Mouse (Mus musculus): ENCODE data around the gene Cdh9. TPM values are rescaled to one million over a fixed set of nuclear protein-coding genes. Genes with fewer than 3 reads are reported as not detected.

The Cdh9 gene
- polyA plus RNA-seq, 1 experiment from 2014 or later, result not detected

DNA sequence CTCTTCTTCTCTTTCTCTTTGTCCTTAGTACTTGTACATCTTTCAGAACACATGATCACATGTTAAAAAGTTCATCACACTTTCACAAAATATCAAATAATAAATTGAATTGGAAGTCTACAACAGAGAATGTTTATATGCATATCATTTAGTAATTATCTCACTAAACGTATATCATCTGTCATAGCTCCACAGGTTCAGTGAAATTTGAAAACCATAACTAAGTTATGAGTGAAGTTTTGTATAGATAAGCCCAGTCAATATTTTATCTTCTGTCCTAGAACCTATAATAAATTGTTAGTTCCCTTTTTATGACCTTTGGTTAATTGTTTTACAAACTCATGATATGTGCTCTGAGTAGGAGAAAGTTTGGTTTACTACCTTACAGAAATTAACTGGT, 106.2 kb downstream of the Cdh9 start:
- no peak overlapping the region for H3K4me3 ChIP-seq (replicated peaks)
- no peak overlapping the region for H3K27ac ChIP-seq
- no peak for ATAC-seq (ENCODE audit: low read depth)
- no peak overlapping the region for H3K4me2 ChIP-seq
- 57% methylated on average over 1 of the region's 1 CpGs for WGBS (ENCODE audit: insufficient replicate concordance)
- no peaks in the 10 kb centered on the region for H3K9me3 ChIP-seq (replicated peaks)
- no peaks in the 10 kb centered on the region for H3K4me1 ChIP-seq (replicated peaks)
- DNase-seq, result no peak
- no peak overlapping the region for H3K9ac ChIP-seq
- no peaks in the 10 kb centered on the region for H3K36me3 ChIP-seq
- no peaks in the 10 kb centered on the region for H3K27me3 ChIP-seq

- WGBS (ENCODE audit: insufficient replicate concordance), result 49% methylated on average over 3 of the region's 3 CpGs
- ATAC-seq (ENCODE audit: low read depth) (no peak), DNase-seq (no peak)
- Histone ChIP-seq H3K9me3 (replicated peaks) (no peaks in the 10 kb centered on the region), H3K9ac (no peak overlapping the region), H3K27me3 (no peaks in the 10 kb centered on the region), H3K4me1 (replicated peaks) (no peaks in the 10 kb centered on the region), H3K27ac (no peak overlapping the region), H3K36me3 (no peaks in the 10 kb centered on the region), H3K4me2 (no peak overlapping the region), H3K4me3 (replicated peaks) (no peak overlapping the region)
These were observed 154.0 kb downstream of the Cdh9 start for GRCm38 (mm10) chr15:16882542-16882941.

DNA sequence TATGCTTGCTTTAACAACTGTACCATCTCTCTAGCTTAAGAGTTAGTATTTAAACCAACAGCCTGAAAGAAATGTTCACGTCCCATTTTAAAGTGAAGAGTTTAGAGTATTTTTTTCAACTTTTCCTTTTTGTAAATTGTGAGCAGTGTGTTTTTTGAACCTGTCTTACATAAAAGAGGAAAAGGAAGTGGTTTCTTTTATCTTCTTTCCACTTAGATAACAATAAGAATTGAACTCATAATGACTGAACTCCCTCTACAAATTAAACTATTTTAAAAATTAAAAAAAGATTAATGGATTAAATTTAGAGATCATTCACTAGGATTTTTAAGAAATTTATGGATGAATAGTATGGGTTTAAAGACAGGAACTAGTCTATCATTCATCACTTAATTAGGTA, 168.1 kb downstream of the Cdh9 start:
- ATAC-seq (ENCODE audit: low read depth) (no peak), DNase-seq (no peak)
- Histone ChIP-seq H3K36me3 (no peaks in the 10 kb centered on the region), H3K4me2 (no peak overlapping the region), H3K9me3 (replicated peaks) (no peaks in the 10 kb centered on the region), H3K27ac (no peak overlapping the region), H3K4me1 (replicated peaks) (no peaks in the 10 kb centered on the region), H3K4me3 (replicated peaks) (no peak overlapping the region), H3K9ac (no peak overlapping the region), H3K27me3 (no peaks in the 10 kb centered on the region)
- 46% methylated on average over 1 of the region's 1 CpGs for WGBS (ENCODE audit: insufficient replicate concordance)

Measured in liver, embryonic 13.5 days (tissue).